Mouse (Mus musculus) hindbrain, embryonic 11.5 days (tissue): ENCODE measurements around the gene Fam131c. TPM values are rescaled to one million over a fixed set of nuclear protein-coding genes. Genes with fewer than 3 reads are reported as not detected.
A peak's percentile ranks its signal among the peaks of the same experiment; 100 is the strongest.

Experiments
- ATAC-seq: fragments of 200-750 bp; cut with Nextera tagmentation; 2 replicates; pipeline ENCODE4 v1.8.0; 2017; ENCODE audit warnings: mild to moderate bottlenecking, moderate TSS enrichment, moderate library complexity; ENCODE audit not compliant: low FRiP score
- DNase-seq: peaks from one replicate; pipeline ENCODE4 v3.0.0-alpha.2; 2015; ENCODE audit warnings: low spot score
- H3K27ac ChIP-seq: fragments of 300-500 bp; sonication (generic); 2 replicates; pipeline ENCODE4 v1.5.1; 2014; ENCODE audit warnings: mild to moderate bottlenecking, low read depth, low read length
- H3K27me3 ChIP-seq: fragments of 300-500 bp; sonication (generic); 2 replicates; pipeline ENCODE4 v1.6.1; 2014; ENCODE audit warnings: mild to moderate bottlenecking, low read length, moderate library complexity, mixed read lengths; ENCODE audit not compliant: control insufficient read depth, insufficient read depth
- H3K36me3 ChIP-seq: fragments of 300-500 bp; sonication (generic); 2 replicates; pipeline ENCODE4 v1.6.1; 2014; ENCODE audit warnings: mild to moderate bottlenecking, low read length, moderate library complexity, mixed read lengths; ENCODE audit not compliant: control insufficient read depth, insufficient read depth
- H3K4me1 ChIP-seq: fragments of 300-500 bp; sonication (generic); replicated peaks from 2 replicates; pipeline ENCODE4 v1.6.1; 2014; ENCODE audit warnings: low read length, mixed read lengths; ENCODE audit not compliant: control insufficient read depth, insufficient read depth
- H3K4me2 ChIP-seq: fragments of 300-500 bp; sonication (generic); replicated peaks from 2 replicates; pipeline ENCODE4 v1.6.1; 2014; ENCODE audit warnings: mild to moderate bottlenecking, low read depth, low read length
- H3K4me3 ChIP-seq: fragments of 300-500 bp; sonication (generic); 2 replicates; pipeline ENCODE4 v1.5.1; 2014; ENCODE audit warnings: low read depth, low read length
- H3K9ac ChIP-seq: fragments of 300-500 bp; sonication (generic); 2 replicates; pipeline ENCODE4 v1.6.1; 2014; ENCODE audit warnings: low read depth, low read length
- H3K9me3 ChIP-seq: fragments of 300-500 bp; sonication (generic); 2 replicates; pipeline ENCODE4 v1.6.1; 2016; ENCODE audit warnings: low read length; ENCODE audit not compliant: control insufficient read depth
- WGBS: fragments of 180-500 bp; shearing (Covaris S2); extraction: QIAGEN DNeasy Blood & Tissue Kit; methylation state at CpG from one replicate; pipeline ENCODE4 v1.1.7; 2014; 5-methylcytosine and 5-hydroxymethylcytosine counted together
- polyA plus RNA-seq: library from polyadenylated mRNA; unstranded; fragments of >200 nt; fragmentation: Nextera tagmentation; extraction: Ambion mirVana; gene quantifications from 2 replicates; pipeline ENCODE4 v1.2.1, GENCODE M21; 2014

The Fam131c gene
- polyA plus RNA-seq: 0.69 and 0.91 TPM in 2 replicates

DNA sequence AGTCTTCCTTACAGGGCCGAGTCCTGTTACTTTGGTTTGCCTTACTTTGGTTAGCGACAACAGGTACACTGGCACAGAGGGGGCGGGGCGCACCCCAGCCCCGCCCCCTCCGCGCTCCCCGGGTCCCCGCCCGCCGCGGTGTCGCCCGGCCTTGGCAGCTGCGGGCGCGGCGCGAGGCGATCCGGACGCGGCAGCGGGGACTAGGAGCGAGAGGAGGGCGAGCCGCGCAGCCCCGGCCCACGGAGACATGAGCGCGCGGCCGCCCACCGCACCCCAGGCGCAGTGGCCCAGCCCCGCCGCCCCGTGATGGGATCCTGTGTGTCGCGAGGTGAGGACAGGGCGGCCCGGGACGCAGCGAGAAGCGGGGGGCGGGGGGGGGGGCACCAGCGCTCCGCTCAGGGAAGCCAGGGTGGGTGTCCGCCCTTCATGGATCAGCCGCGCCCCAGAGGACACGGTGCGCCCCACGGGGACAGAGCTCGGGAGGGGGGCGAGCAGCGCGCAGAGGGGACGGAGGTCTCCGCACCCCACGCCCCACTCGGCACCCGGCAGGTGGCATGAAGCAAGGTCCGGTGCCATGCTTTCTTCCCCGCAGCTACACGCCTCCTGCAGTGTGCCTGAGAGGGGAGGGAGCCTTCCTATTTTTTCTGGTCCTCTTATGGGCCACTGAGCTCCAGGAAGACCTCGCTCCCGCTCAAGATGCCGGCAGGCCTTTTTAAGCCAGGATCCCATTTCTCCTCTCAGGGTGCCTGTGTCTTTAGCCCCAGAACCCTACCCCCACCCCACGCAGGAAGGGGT, at the start of gene Fam131c:
Fam131c (plus strand) TSS at position 224 of the 795 bp plus-strand sequence.
- Histone ChIP-seq H3K4me1 (no peaks in the 10 kb centered on the region; the same call in 1 of the 2 replicates), H3K36me3 (no peaks in the 10 kb centered on the region), H3K9me3 (no peaks in the 10 kb centered on the region), H3K9ac (peak within 1 kb of the TSS; percentile 57), H3K27ac (no peak within 1 kb of the TSS), H3K27me3 (peaks cover 31% of the 10 kb centered on the region), H3K4me3 (peak within 1 kb of the TSS; percentile 53), H3K4me2 (peak within 1 kb of the TSS; percentile 99)
- 1% methylated on average over 24 of the region's 71 CpGs for WGBS
- peak; percentile 58 for DNase-seq
- ATAC-seq: peak; percentile 20; the same call in 1 of the 2 replicates

DNA sequence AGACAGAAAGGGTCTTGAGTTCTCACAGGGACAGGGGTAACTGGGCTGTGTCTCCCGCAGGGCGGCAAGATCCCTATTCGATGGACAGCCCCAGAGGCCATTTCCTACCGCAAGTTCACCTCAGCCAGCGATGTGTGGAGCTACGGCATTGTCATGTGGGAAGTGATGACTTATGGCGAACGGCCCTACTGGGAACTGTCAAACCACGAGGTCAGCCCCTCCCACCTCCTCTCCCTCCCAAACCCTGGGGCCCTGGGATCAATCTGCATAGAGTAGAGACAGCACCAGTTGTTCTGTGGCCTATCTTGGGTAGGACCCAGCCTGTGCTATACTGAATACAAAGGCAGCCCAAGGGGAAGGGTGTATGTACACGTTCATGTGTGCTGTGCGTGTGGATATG, 45.5 kb upstream of the Fam131c start:
- H3K4me3 ChIP-seq: no peak overlapping the region
- H3K9me3 ChIP-seq: no peaks in the 10 kb centered on the region
- 80% methylated on average over 11 of the region's 11 CpGs for WGBS
- H3K9ac ChIP-seq: no peak overlapping the region
- no peak overlapping the region for H3K4me2 ChIP-seq
- no peaks in the 10 kb centered on the region for H3K36me3 ChIP-seq
- DNase-seq (no peak), ATAC-seq (no peak)
- no peaks in the 10 kb centered on the region; the same call in 1 of the 2 replicates for H3K27me3 ChIP-seq
- H3K4me1 ChIP-seq: no peaks in the 10 kb centered on the region
- no peak overlapping the region for H3K27ac ChIP-seq

- Histone ChIP-seq H3K4me2 (no peak overlapping the region), H3K9me3 (no peaks in the 10 kb centered on the region), H3K27me3 (no peaks in the 10 kb centered on the region), H3K4me3 (no peak overlapping the region), H3K9ac (no peak overlapping the region), H3K4me1 (no peaks in the 10 kb centered on the region), H3K36me3 (no peaks in the 10 kb centered on the region), H3K27ac (no peak overlapping the region)
- 87% methylated on average over 6 of the region's 6 CpGs for WGBS
- ATAC-seq (no peak), DNase-seq (no peak)
Measured at GRCm38 (mm10) chr4:141324771-141325191, 43.2 kb upstream of the Fam131c start.

DNA sequence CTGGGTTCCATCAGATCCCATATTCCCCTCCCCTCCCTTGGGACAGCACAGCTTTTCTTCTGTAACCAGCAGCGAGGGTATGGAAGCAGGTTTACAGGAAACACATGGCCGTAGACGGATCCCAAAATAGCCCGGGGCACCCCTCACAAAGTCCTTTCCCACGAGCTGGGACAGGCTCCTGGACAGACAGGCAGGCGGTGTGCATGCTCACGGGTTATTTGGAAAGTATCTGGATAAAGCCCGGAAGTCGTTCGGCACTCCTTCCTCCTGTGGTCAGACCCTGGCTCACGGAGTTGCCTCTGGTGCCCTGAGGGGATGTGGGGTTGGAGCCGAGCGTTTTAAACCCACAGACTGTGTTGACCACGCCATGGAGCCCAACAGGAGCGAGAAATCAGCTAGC, 42.4 kb upstream of the Fam131c start:
- ATAC-seq (no peak), DNase-seq (no peak)
- no peak overlapping the region for H3K4me2 ChIP-seq

DNA sequence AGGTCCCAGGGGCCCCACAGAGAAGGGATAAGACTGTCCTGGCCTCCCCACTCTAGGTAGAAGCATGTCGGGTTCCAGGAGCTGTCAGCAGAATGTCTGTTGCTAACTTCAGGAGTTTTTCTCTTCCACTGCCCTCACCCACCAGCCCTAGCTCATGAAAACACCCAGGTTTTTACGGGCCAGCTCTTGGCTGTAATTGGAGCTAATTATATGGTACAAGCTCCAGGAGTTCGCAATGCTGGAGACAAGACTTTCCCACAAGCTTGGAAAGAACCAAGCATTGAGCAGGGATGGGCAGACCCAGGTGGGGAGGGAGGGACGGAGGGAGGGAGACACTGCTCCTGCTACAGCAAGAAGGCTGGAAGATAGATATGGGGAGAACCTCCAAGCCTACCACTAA, 40.9 kb upstream of the Fam131c start:
- H3K36me3 ChIP-seq: no peaks in the 10 kb centered on the region
- no peak for ATAC-seq
- H3K9me3 ChIP-seq: no peaks in the 10 kb centered on the region
- H3K9ac ChIP-seq: no peak overlapping the region
- 80% methylated on average over 4 of the region's 4 CpGs for WGBS
- H3K4me1 ChIP-seq: no peaks in the 10 kb centered on the region
- DNase-seq: no peak
- no peaks in the 10 kb centered on the region for H3K27me3 ChIP-seq
- H3K4me2 ChIP-seq: no peak overlapping the region
- H3K4me3 ChIP-seq: no peak overlapping the region
- no peak overlapping the region for H3K27ac ChIP-seq

More for the DNA sequence above, 42.4 kb upstream of the Fam131c start:
- Histone ChIP-seq H3K4me1 (no peaks in the 10 kb centered on the region), H3K36me3 (no peaks in the 10 kb centered on the region), H3K4me3 (no peak overlapping the region), H3K9me3 (no peaks in the 10 kb centered on the region), H3K27me3 (no peaks in the 10 kb centered on the region), H3K9ac (no peak overlapping the region), H3K27ac (no peak overlapping the region)
- WGBS: 76% methylated on average over 15 of the region's 15 CpGs

GRCm38 (mm10) chr4:141328742-141329141, 39.3 kb upstream of the Fam131c start:
- no peak for DNase-seq
- H3K4me2 ChIP-seq: no peak overlapping the region
- ATAC-seq: no peak

DNA sequence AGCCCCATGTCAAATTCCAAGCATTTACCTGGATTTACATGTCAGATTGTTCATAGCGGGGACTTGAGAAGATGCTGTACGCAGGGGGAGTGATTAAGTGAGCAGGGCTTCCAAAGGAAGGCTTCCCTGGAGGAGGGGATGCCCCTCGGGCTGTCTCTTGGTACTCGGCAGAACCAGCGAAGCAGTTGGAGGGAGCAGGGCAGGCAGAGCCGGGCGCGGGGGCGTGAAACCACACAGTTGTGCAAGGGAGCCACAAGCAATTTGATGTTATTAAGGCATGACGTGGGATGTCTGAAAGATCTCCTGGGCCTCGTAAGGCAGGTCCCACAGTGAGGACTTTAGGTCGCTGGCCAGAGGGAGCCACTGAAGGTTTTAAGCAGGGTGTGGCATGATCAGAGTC, 38.1 kb upstream of the Fam131c start:
- H3K36me3 ChIP-seq: no peaks in the 10 kb centered on the region
- H3K9me3 ChIP-seq: no peaks in the 10 kb centered on the region
- no peak overlapping the region for H3K4me3 ChIP-seq
- ATAC-seq: no peak
- 0 out of 2 replicates have a peak, but pooled peaks cover 3% of the 10 kb centered on the region for H3K4me1 ChIP-seq
- no peaks in the 10 kb centered on the region for H3K27me3 ChIP-seq
- WGBS: 77% methylated on average over 12 of the region's 12 CpGs
- H3K4me2 ChIP-seq: no peak overlapping the region
- no peak for DNase-seq
- H3K27ac ChIP-seq: no peak overlapping the region
- no peak overlapping the region for H3K9ac ChIP-seq

More at GRCm38 (mm10) chr4:141328742-141329141, 39.3 kb upstream of the Fam131c start:
- Histone ChIP-seq H3K4me1 (no peaks in the 10 kb centered on the region), H3K27me3 (no peaks in the 10 kb centered on the region), H3K4me3 (no peak overlapping the region), H3K9me3 (no peaks in the 10 kb centered on the region), H3K27ac (no peak overlapping the region), H3K36me3 (no peaks in the 10 kb centered on the region), H3K9ac (no peak overlapping the region)
- 86% methylated on average over 9 of the region's 9 CpGs for whole genome bisulfite sequencing

DNA sequence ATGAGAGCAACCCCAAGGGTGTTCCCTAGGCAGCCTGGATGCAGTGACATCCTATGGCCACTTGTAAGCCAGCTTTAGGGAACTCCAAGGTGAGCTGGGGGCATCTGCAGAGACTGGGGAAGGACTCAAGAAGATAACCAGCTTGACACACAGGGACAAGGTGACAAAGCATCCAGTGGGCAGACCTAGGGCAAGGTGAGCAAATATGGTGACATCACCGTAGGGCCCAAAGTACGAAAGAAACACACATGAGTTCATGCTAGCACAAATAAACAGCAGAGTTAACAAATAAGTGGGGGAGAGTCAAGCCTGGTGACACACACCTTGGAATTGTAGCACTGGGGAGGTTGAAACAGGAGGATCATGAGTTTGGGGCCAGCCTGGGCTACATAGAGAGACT, 36.6 kb upstream of the Fam131c start:
- no peak for DNase-seq
- Histone ChIP-seq H3K27ac (no peak overlapping the region), H3K9me3 (no peaks in the 10 kb centered on the region), H3K4me1 (0 out of 2 replicates have a peak, but pooled peaks cover 6% of the 10 kb centered on the region), H3K36me3 (no peaks in the 10 kb centered on the region), H3K4me2 (no peak overlapping the region), H3K4me3 (no peak overlapping the region), H3K9ac (no peak overlapping the region), H3K27me3 (no peaks in the 10 kb centered on the region)
- ATAC-seq: no peak
- WGBS: 98% methylated on average over 2 of the region's 2 CpGs

- no peaks in the 10 kb centered on the region for H3K36me3 ChIP-seq
- H3K27me3 ChIP-seq: no peaks in the 10 kb centered on the region
- WGBS: 80% methylated on average over 7 of the region's 7 CpGs
- no peak overlapping the region for H3K4me2 ChIP-seq
- ATAC-seq: no peak
- H3K4me1 ChIP-seq: 0 out of 2 replicates have a peak, but pooled peaks cover 6% of the 10 kb centered on the region
- DNase-seq: no peak
- no peak overlapping the region for H3K27ac ChIP-seq
- H3K4me3 ChIP-seq: no peak overlapping the region
- no peaks in the 10 kb centered on the region for H3K9me3 ChIP-seq
- H3K9ac ChIP-seq: no peak overlapping the region
Measured at GRCm38 (mm10) chr4:141332258-141332657, 35.8 kb upstream of the Fam131c start.
